Mouse (Mus musculus): ENCODE measurements around the gene Gm10354. TPM values are rescaled to one million over a fixed set of nuclear protein-coding genes. Genes with fewer than 3 reads are reported as not detected.
"Not testable (repeated sequence)": the region's sequence is repeated elsewhere in the genome, so short reads cannot be mapped to it uniquely, and the experiment has no call there.

The Gm10354 gene
- polyA plus RNA-seq, 1 experiment from 2014 or later = not detected

GRCm38 (mm10) chr5:14951822-14952221, 26.9 kb downstream of the Gm10354 start:
- not testable (repeated sequence) for H3K4me2 ChIP-seq; H3K36me3 ChIP-seq; ATAC-seq (ENCODE audit: extremely low read depth, insufficient number of reproducible peaks, low FRiP score, low TSS enrichment); H3K27me3 ChIP-seq (replicated peaks); H3K27ac ChIP-seq (replicated peaks); H3K4me3 ChIP-seq; H3K4me1 ChIP-seq; H3K9ac ChIP-seq
- peaks cover 22% of the 10 kb centered on the region for H3K9me3 ChIP-seq
- WGBS = 61% methylated on average over 7 of the region's 7 CpGs

GRCm38 (mm10) chr5:14947482-14948198, 31.1 kb downstream of the Gm10354 start:
- H3K4me1 ChIP-seq; H3K9me3 ChIP-seq; H3K4me3 ChIP-seq; H3K27me3 ChIP-seq (replicated peaks); H3K4me2 ChIP-seq; H3K9ac ChIP-seq; H3K36me3 ChIP-seq; H3K27ac ChIP-seq (replicated peaks); ATAC-seq (ENCODE audit: extremely low read depth, insufficient number of reproducible peaks, low FRiP score, low TSS enrichment): not testable (repeated sequence)
- WGBS = 49% methylated on average over 4 of the region's 4 CpGs

DNA sequence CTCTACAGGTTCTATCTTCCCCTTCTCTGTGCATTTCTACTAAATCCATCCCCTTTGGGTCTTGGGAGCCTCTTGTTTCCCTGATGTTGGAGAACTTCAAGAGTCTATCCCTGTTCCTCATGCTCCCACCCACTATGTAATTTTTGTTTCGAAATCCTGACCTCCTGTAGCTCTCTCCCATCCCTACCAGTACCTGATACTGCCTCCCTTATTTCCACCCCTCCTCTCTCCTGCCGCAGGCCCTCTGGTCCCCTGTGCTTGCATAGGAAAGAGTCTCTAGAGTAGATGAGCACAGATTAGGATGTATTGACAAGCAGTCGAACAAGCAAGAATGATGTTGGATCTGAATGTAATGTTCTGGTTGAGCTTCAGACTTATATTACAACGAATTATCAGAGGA, 33.2 kb downstream of the Gm10354 start:
- H3K9ac ChIP-seq; ATAC-seq (ENCODE audit: extremely low read depth, insufficient number of reproducible peaks, low FRiP score, low TSS enrichment); H3K27ac ChIP-seq (replicated peaks); H3K4me2 ChIP-seq; H3K4me1 ChIP-seq; H3K27me3 ChIP-seq (replicated peaks); H3K4me3 ChIP-seq; H3K9me3 ChIP-seq; H3K36me3 ChIP-seq: not testable (repeated sequence)
- WGBS = 42% methylated on average over 4 of the region's 4 CpGs

GRCm38 (mm10) chr5:14941043-14941442, 37.7 kb downstream of the Gm10354 start:
- not testable (repeated sequence) for H3K36me3 ChIP-seq; H3K9ac ChIP-seq; H3K4me3 ChIP-seq; H3K4me1 ChIP-seq; ATAC-seq (ENCODE audit: extremely low read depth, insufficient number of reproducible peaks, low FRiP score, low TSS enrichment); H3K27me3 ChIP-seq (replicated peaks); H3K4me2 ChIP-seq; H3K27ac ChIP-seq (replicated peaks); H3K9me3 ChIP-seq
- 78% methylated on average over 1 of the region's 1 CpGs for WGBS

GRCm38 (mm10) chr5:14938329-14938728, 40.4 kb downstream of the Gm10354 start, which contains the start of gene Speer4e:
TSS of gene Speer4e (minus strand) at chr5:14938429.
- H3K4me2 ChIP-seq; H3K36me3 ChIP-seq; H3K9me3 ChIP-seq; H3K4me3 ChIP-seq; H3K4me1 ChIP-seq; H3K27me3 ChIP-seq (replicated peaks); H3K9ac ChIP-seq; H3K27ac ChIP-seq (replicated peaks); ATAC-seq (ENCODE audit: extremely low read depth, insufficient number of reproducible peaks, low FRiP score, low TSS enrichment): not testable (repeated sequence)
- 46% methylated on average over 1 of the region's 1 CpGs for WGBS

- not testable (repeated sequence) for H3K4me1 ChIP-seq; H3K4me2 ChIP-seq; H3K9ac ChIP-seq; H3K9me3 ChIP-seq; H3K27me3 ChIP-seq (replicated peaks); H3K27ac ChIP-seq (replicated peaks); ATAC-seq (ENCODE audit: extremely low read depth, insufficient number of reproducible peaks, low FRiP score, low TSS enrichment); H3K36me3 ChIP-seq; H3K4me3 ChIP-seq
- WGBS = 70% methylated on average over 5 of the region's 6 CpGs
Measured at GRCm38 (mm10) chr5:14933721-14934120, 45.0 kb downstream of the Gm10354 start.

- 24% methylated on average over 4 of the region's 4 CpGs for WGBS
- not testable (repeated sequence) for H3K4me3 ChIP-seq; H3K9ac ChIP-seq; ATAC-seq (ENCODE audit: extremely low read depth, insufficient number of reproducible peaks, low FRiP score, low TSS enrichment); H3K36me3 ChIP-seq; H3K9me3 ChIP-seq; H3K27me3 ChIP-seq (replicated peaks); H3K27ac ChIP-seq (replicated peaks); H3K4me2 ChIP-seq; H3K4me1 ChIP-seq
Measured at GRCm38 (mm10) chr5:14927047-14927446, 51.7 kb downstream of the Gm10354 start.

Other genes starting within 250 kb of the Gm10354 start
- gene Gm9758, start 64.0 kb downstream of the Gm10354 start, polyA plus RNA-seq (2015; fragmentation: Nextera tagmentation; extraction: Ambion mirVana) = not detected in 2 replicates
- not detected in 2 replicates for gene Speer4e, start 40.5 kb downstream of the Gm10354 start, polyA plus RNA-seq (2015; fragmentation: Nextera tagmentation; extraction: Ambion mirVana)
- gene Gm17019, start 54.1 kb upstream of the Gm10354 start, polyA plus RNA-seq (2015; fragmentation: Nextera tagmentation; extraction: Ambion mirVana) = not detected in 2 replicates

Data from heart, embryonic 13.5 days (tissue).